Mouse (Mus musculus): ENCODE results near the gene Cntn2. TPM values are rescaled to one million over a fixed set of nuclear protein-coding genes. Genes with fewer than 3 reads are reported as not detected.
A peak's percentile ranks its signal among the peaks of the same experiment; 100 is the strongest.
"Not testable (repeated sequence)": the region's sequence is repeated elsewhere in the genome, so short reads cannot be mapped to it uniquely, and the experiment has no call there.

Cntn2 gene
- polyA plus RNA-seq, 2 experiments from 2014 or later: not detected

- no peak for ATAC-seq
Observed at GRCm38 (mm10) chr1:132509771-132510170, 33.3 kb downstream of the Cntn2 start.

GRCm38 (mm10) chr1:132506656-132507055 is 36.4 kb downstream of the Cntn2 start:
- no peak for ATAC-seq

GRCm38 (mm10) chr1:132506058-132506457 is 37.0 kb downstream of the Cntn2 start, which contains the start of gene Tmem81:
TSS of gene Tmem81 (plus strand) at chr1:132506230.
- ATAC-seq: no peak

GRCm38 (mm10) chr1:132505155-132505554 is 37.9 kb downstream of the Cntn2 start:
- no peak for ATAC-seq

- no peak for ATAC-seq
Observed at GRCm38 (mm10) chr1:132500535-132500934, 42.5 kb downstream of the Cntn2 start.

- ATAC-seq: no peak
Observed at GRCm38 (mm10) chr1:132483759-132484158, 59.3 kb downstream of the Cntn2 start.

- no peak for ATAC-seq
Observed at GRCm38 (mm10) chr1:132483234-132483633, 59.8 kb downstream of the Cntn2 start.

GRCm38 (mm10) chr1:132481619-132482018 is 61.4 kb downstream of the Cntn2 start:
- ATAC-seq: no peak

- no peak for ATAC-seq
Observed at GRCm38 (mm10) chr1:132479438-132479837, 63.6 kb downstream of the Cntn2 start.

GRCm38 (mm10) chr1:132476928-132477691 is 65.9 kb downstream of the Cntn2 start, which contains the start of gene Rbbp5:
TSS of gene Rbbp5 (plus strand) at chr1:132477365.
- ATAC-seq: peak; percentile 87

GRCm38 (mm10) chr1:132476575-132476927 is 66.5 kb downstream of the Cntn2 start:
- ATAC-seq: peak; percentile 59

GRCm38 (mm10) chr1:132474496-132474895 is 68.6 kb downstream of the Cntn2 start:
- no peak for ATAC-seq

GRCm38 (mm10) chr1:132472537-132472936 is 70.5 kb downstream of the Cntn2 start:
- no peak for ATAC-seq

GRCm38 (mm10) chr1:132471499-132471898 is 71.6 kb downstream of the Cntn2 start:
- ATAC-seq: no peak

- ATAC-seq: no peak
Observed at GRCm38 (mm10) chr1:132471032-132471431, 72.0 kb downstream of the Cntn2 start.

- not testable (repeated sequence) for ATAC-seq
Observed at GRCm38 (mm10) chr1:132470031-132470430, 73.0 kb downstream of the Cntn2 start.

- no peak for ATAC-seq
Observed at GRCm38 (mm10) chr1:132469519-132469918, 73.5 kb downstream of the Cntn2 start.

- no peak for ATAC-seq
Observed at GRCm38 (mm10) chr1:132468926-132469325, 74.1 kb downstream of the Cntn2 start.

GRCm38 (mm10) chr1:132464651-132465050 is 78.4 kb downstream of the Cntn2 start:
- no peak for ATAC-seq

Other genes starting within 250 kb of the Cntn2 start
- gene Klhdc8a, start 244.6 kb downstream of the Cntn2 start, polyA plus RNA-seq (2017; shearing (Covaris generic)): under 1 TPM in 1 of 2 experiments, not detected in 1; 0.07 TPM
- gene Nuak2, start 227.1 kb downstream of the Cntn2 start, polyA plus RNA-seq (2017; shearing (Covaris generic)): 1 to 10 TPM; 2.0 to 4.3 TPM
- gene Tmcc2, start 152.0 kb downstream of the Cntn2 start, polyA plus RNA-seq (2017; shearing (Covaris generic)): 1 to 10 TPM; 1.0 to 1.2 TPM
- 1 to 10 TPM; 4.9 to 7.1 TPM for gene Dstyk, start 125.7 kb downstream of the Cntn2 start, polyA plus RNA-seq (2017; shearing (Covaris generic))
- gene Rbbp5, start 65.9 kb downstream of the Cntn2 start, polyA plus RNA-seq (2017; shearing (Covaris generic)): 10 to 100 TPM; 34.8 to 40.9 TPM
- 1 to 10 TPM; 6.2 to 9.3 TPM for gene Tmem81, start 37.0 kb downstream of the Cntn2 start, polyA plus RNA-seq (2017; shearing (Covaris generic))
- gene Nfasc, start 198.5 kb upstream of the Cntn2 start, polyA plus RNA-seq (2017; shearing (Covaris generic)): not detected

Data from CD4-positive, CD25-positive, alpha-beta regulatory T cell, adult 4 months (primary cell).